In the genomic region with DNA sequence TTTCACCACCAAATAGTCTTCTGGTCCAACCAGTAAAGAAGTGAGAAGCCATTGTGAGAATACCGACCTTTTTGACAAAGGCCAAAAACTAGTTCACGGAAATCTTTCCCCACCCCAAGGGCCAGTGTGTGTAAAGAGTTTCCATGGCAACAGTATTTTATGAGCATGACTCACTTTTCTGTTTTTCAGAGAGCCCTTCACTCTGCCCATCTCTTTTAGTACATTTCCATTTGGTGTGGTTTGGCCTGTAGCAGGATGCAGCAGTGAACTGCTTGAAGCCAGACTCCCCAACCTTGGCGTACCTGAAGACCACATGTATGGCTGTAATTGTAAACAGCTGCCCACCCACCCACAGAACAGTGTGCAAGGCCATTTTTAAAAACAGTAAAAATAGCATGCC, we compare ENCODE assay signal across 20 mouse cellular contexts.
DNase-seq lines count a peak whose midpoint lies in the region; ATAC-seq and TF ChIP-seq lines count a peak whose summit lies in the region.
"Had no signal": no experiment of that assay in that cellular context is flagged by ENCODE, and none has a peak within 500 bp of the region (broad histone marks: within the 10 kb centered on the region; RNA-seq: fewer than 3 reads in every experiment).

No protein-coding gene starts in this region.

- H3K27me3 ChIP-seq in embryonic facial prominence, embryonic 11.5 days (ENCODE audit: control insufficient read depth, insufficient read depth, low read length): no peaks in the 10 kb centered on the region
- H3K27me3 ChIP-seq in embryonic facial prominence, embryonic 10.5 days (replicated peaks; ENCODE audit: low read depth, poor library complexity, severe bottlenecking): no peaks in the 10 kb centered on the region
- H3K27me3 ChIP-seq in midbrain, embryonic 16.5 days (ENCODE audit: control insufficient read depth, insufficient read depth, low read depth, low read length): no peaks in the 10 kb centered on the region
- no peaks in the 10 kb centered on the region for H3K27me3 ChIP-seq in midbrain, embryonic 14.5 days (ENCODE audit: control insufficient read depth, insufficient read depth, low read length)
- no peaks in the 10 kb centered on the region for H3K27me3 ChIP-seq in embryonic facial prominence, embryonic 14.5 days (replicated peaks; ENCODE audit: control insufficient read depth, insufficient read depth, low read length)
- no peaks in the 10 kb centered on the region for H3K27me3 ChIP-seq in cerebellum, adult 2 months (ENCODE audit: control insufficient read depth, insufficient read depth, low read length)
- H3K27me3 ChIP-seq: liver, embryonic 13.5 days had no signal

- ATAC-seq in embryonic facial prominence, embryonic 11.5 days (replicated peaks; ENCODE audit: insufficient number of reproducible peaks, low FRiP score, low TSS enrichment, low read depth): no peak
- peak; percentile 60 for ATAC-seq in midbrain, embryonic 16.5 days
- no peak for ATAC-seq in midbrain, embryonic 14.5 days (ENCODE audit: low FRiP score, low TSS enrichment)
- ATAC-seq in embryonic facial prominence, embryonic 14.5 days (ENCODE audit: low read depth): peak; percentile 33; the same call in 1 of the 2 replicates
- ATAC-seq: forebrain, embryonic 16.5 days; hindbrain, embryonic 16.5 days had no signal

- TF ChIP-seq CTCF in cerebellum, adult 2 months (IDR thresholded peaks at IDR 0.05; ENCODE audit: borderline replicate concordance, insufficient read depth, low read depth, low read length): no peak

- WGBS in embryonic facial prominence, embryonic 11.5 days: 54% methylated on average over 3 of the region's 3 CpGs
- 70% methylated on average over 3 of the region's 3 CpGs for WGBS in embryonic facial prominence, embryonic 10.5 days
- WGBS in midbrain, embryonic 16.5 days: 51% methylated on average over 3 of the region's 3 CpGs
- 50% methylated on average over 3 of the region's 3 CpGs for WGBS in midbrain, embryonic 14.5 days
- WGBS in embryonic facial prominence, embryonic 14.5 days: 55% methylated on average over 3 of the region's 3 CpGs
- 69% methylated on average over 3 of the region's 3 CpGs for WGBS in cerebellum, adult 2 months

- no peaks in the 10 kb centered on the region for H3K4me1 ChIP-seq in embryonic facial prominence, embryonic 11.5 days (ENCODE audit: control insufficient read depth, insufficient read depth, low read length)
- peaks cover 3% of the 10 kb centered on the region; the same call in 1 of the 2 replicates for H3K4me1 ChIP-seq in embryonic facial prominence, embryonic 10.5 days
- no peaks in the 10 kb centered on the region for H3K4me1 ChIP-seq in midbrain, embryonic 16.5 days (ENCODE audit: control insufficient read depth, insufficient read depth, low read length)
- H3K4me1 ChIP-seq in midbrain, embryonic 14.5 days (ENCODE audit: control insufficient read depth, insufficient read depth, low read length): no peaks in the 10 kb centered on the region
- no peaks in the 10 kb centered on the region for H3K4me1 ChIP-seq in embryonic facial prominence, embryonic 14.5 days (ENCODE audit: control insufficient read depth, insufficient read depth, low read length)
- H3K4me1 ChIP-seq in cerebellum, adult 2 months (ENCODE audit: control insufficient read depth, insufficient read depth, low read length): no peaks in the 10 kb centered on the region
- H3K4me1 ChIP-seq: heart, embryonic 10.5 days; liver, embryonic 13.5 days had no signal

- H3K36me3 ChIP-seq in embryonic facial prominence, embryonic 11.5 days (replicated peaks; ENCODE audit: control insufficient read depth, insufficient read depth, low read depth, low read length): no peaks in the 10 kb centered on the region
- H3K36me3 ChIP-seq in embryonic facial prominence, embryonic 10.5 days (replicated peaks): no peaks in the 10 kb centered on the region
- H3K36me3 ChIP-seq in midbrain, embryonic 16.5 days (ENCODE audit: control insufficient read depth, insufficient read depth, low read length): no peaks in the 10 kb centered on the region
- H3K36me3 ChIP-seq in midbrain, embryonic 14.5 days (ENCODE audit: control insufficient read depth, insufficient read depth, low read length): no peaks in the 10 kb centered on the region
- H3K36me3 ChIP-seq in embryonic facial prominence, embryonic 14.5 days (ENCODE audit: control insufficient read depth, insufficient read depth, low read length): no peaks in the 10 kb centered on the region
- H3K36me3 ChIP-seq: heart, embryonic 10.5 days; liver, embryonic 13.5 days had no signal

- H3K4me3 ChIP-seq in embryonic facial prominence, embryonic 11.5 days (ENCODE audit: low read depth, low read length): no peak overlapping the region
- no peak overlapping the region for H3K4me3 ChIP-seq in embryonic facial prominence, embryonic 10.5 days
- H3K4me3 ChIP-seq in midbrain, embryonic 16.5 days (ENCODE audit: low read depth, low read length): no peak overlapping the region
- no peak overlapping the region for H3K4me3 ChIP-seq in midbrain, embryonic 14.5 days (replicated peaks; ENCODE audit: low read depth, low read length)
- H3K4me3 ChIP-seq in embryonic facial prominence, embryonic 14.5 days (ENCODE audit: low read depth, low read length): no peak overlapping the region
- no peak overlapping the region for H3K4me3 ChIP-seq in cerebellum, adult 2 months (replicated peaks; ENCODE audit: insufficient read depth, low read depth, low read length)
- H3K4me3 ChIP-seq: heart, embryonic 10.5 days; left cerebral cortex, adult 2 months; liver, embryonic 13.5 days had no signal

- H3K27ac ChIP-seq in embryonic facial prominence, embryonic 11.5 days (replicated peaks; ENCODE audit: low read depth, low read length): no peak overlapping the region
- H3K27ac ChIP-seq in embryonic facial prominence, embryonic 10.5 days (replicated peaks): no peak overlapping the region
- no peak overlapping the region for H3K27ac ChIP-seq in midbrain, embryonic 16.5 days (ENCODE audit: low read length)
- no peak overlapping the region for H3K27ac ChIP-seq in midbrain, embryonic 14.5 days (replicated peaks; ENCODE audit: low read depth, low read length)
- H3K27ac ChIP-seq in embryonic facial prominence, embryonic 14.5 days (replicated peaks; ENCODE audit: low read depth, low read length): no peak overlapping the region
- no peak overlapping the region for H3K27ac ChIP-seq in cerebellum, adult 2 months (ENCODE audit: insufficient read depth, low read length)
- H3K27ac ChIP-seq: heart, embryonic 10.5 days; left cerebral cortex, adult 2 months; liver, embryonic 13.5 days; stomach, postnatal 0 days had no signal

- H3K9me3 ChIP-seq in embryonic facial prominence, embryonic 11.5 days (replicated peaks; ENCODE audit: control insufficient read depth, low read length): no peaks in the 10 kb centered on the region
- H3K9me3 ChIP-seq in embryonic facial prominence, embryonic 10.5 days: no peaks in the 10 kb centered on the region
- no peaks in the 10 kb centered on the region for H3K9me3 ChIP-seq in midbrain, embryonic 16.5 days (replicated peaks; ENCODE audit: control insufficient read depth, low read length, poor library complexity, severe bottlenecking)
- no peaks in the 10 kb centered on the region for H3K9me3 ChIP-seq in midbrain, embryonic 14.5 days (ENCODE audit: control insufficient read depth, low read length)
- no peaks in the 10 kb centered on the region for H3K9me3 ChIP-seq in embryonic facial prominence, embryonic 14.5 days (ENCODE audit: control insufficient read depth, low read length)
- H3K9me3 ChIP-seq: heart, embryonic 10.5 days; liver, embryonic 13.5 days had no signal

- no peak for TF ChIP-seq POLR2A in cerebellum, adult 2 months (IDR thresholded peaks at IDR 0.05; ENCODE audit: borderline replicate concordance, insufficient read depth, low read length)

- peak; percentile 9 for DNase-seq in embryonic facial prominence, embryonic 11.5 days (ENCODE audit: low spot score)
- DNase-seq in embryonic facial prominence, embryonic 10.5 days (ENCODE audit: low spot score): no peak
- no peak for DNase-seq in midbrain, embryonic 14.5 days
- peak; percentile 16 for DNase-seq in embryonic facial prominence, embryonic 14.5 days (ENCODE audit: low spot score)
- peak; percentile 18 for DNase-seq in skeletal muscle tissue, adult 2 months (ENCODE audit: low read depth, low spot score)
- no peak for DNase-seq in layer of hippocampus, adult 9-11 months
- no peak for DNase-seq in cerebellum, adult 2 months
- DNase-seq: cerebellum, postnatal 25 days; gastrocnemius, postnatal 10 days; heart, postnatal 14 days; kidney, adult 9 months; liver, embryonic 13.5 days; lung, postnatal 10 days; thymus, postnatal 36 days had no signal

- no peak overlapping the region for H3K4me2 ChIP-seq in embryonic facial prominence, embryonic 11.5 days (ENCODE audit: low read depth, low read length)
- no peak overlapping the region for H3K4me2 ChIP-seq in midbrain, embryonic 16.5 days (ENCODE audit: low read length)
- H3K4me2 ChIP-seq in midbrain, embryonic 14.5 days (ENCODE audit: low read length): no peak overlapping the region
- no peak overlapping the region for H3K4me2 ChIP-seq in embryonic facial prominence, embryonic 14.5 days (ENCODE audit: low read depth, low read length)
- H3K4me2 ChIP-seq: liver, embryonic 13.5 days had no signal

- no peak overlapping the region for H3K9ac ChIP-seq in embryonic facial prominence, embryonic 11.5 days (replicated peaks; ENCODE audit: low read length)
- no peak overlapping the region for H3K9ac ChIP-seq in midbrain, embryonic 16.5 days (ENCODE audit: low read depth, low read length)
- no peak overlapping the region for H3K9ac ChIP-seq in midbrain, embryonic 14.5 days (replicated peaks; ENCODE audit: low read length)
- H3K9ac ChIP-seq in embryonic facial prominence, embryonic 14.5 days (ENCODE audit: low read depth, low read length): no peak overlapping the region
- H3K9ac ChIP-seq: liver, embryonic 13.5 days had no signal

Comparison
In these comparisons a context has a peak if more than half of its experiments do, and no peak if none do; other contexts are left out.
1. ATAC-seq: peak in midbrain, embryonic 16.5 days (single experiment) and embryonic facial prominence, embryonic 14.5 days (single experiment); none in embryonic facial prominence, embryonic 11.5 days (single experiment) and midbrain, embryonic 14.5 days (single experiment).
2. DNase-seq: peak in embryonic facial prominence, embryonic 11.5 days (single experiment), embryonic facial prominence, embryonic 14.5 days (single experiment) and skeletal muscle tissue, adult 2 months (single experiment); none in embryonic facial prominence, embryonic 10.5 days (single experiment), midbrain, embryonic 14.5 days (single experiment), layer of hippocampus, adult 9-11 months (single experiment) and cerebellum, adult 2 months (0 of 2).